Mouse (Mus musculus) heart, embryonic 11.5 days (tissue): ENCODE measurements around the gene Supt4a. TPM values are rescaled to one million over a fixed set of nuclear protein-coding genes. Genes with fewer than 3 reads are reported as not detected.
A peak's percentile ranks its signal among the peaks of the same experiment; 100 is the strongest.

Experiments used
- ATAC-seq: fragments of 200-750 bp; cut with Nextera tagmentation; replicated peaks from 2 replicates; pipeline ENCODE4 v1.8.0; 2017; ENCODE audit warnings: moderate library complexity; ENCODE audit not compliant: insufficient number of reproducible peaks, low FRiP score, low TSS enrichment
- H3K27ac ChIP-seq: fragments of 300-500 bp; sonication (generic); 2 replicates; pipeline ENCODE4 v1.5.1; 2014; ENCODE audit warnings: mild to moderate bottlenecking, low read depth, low read length
- H3K27me3 ChIP-seq: fragments of 300-500 bp; sonication (generic); 2 replicates; pipeline ENCODE4 v1.6.1; 2014; ENCODE audit warnings: mild to moderate bottlenecking, low read length, mixed read lengths; ENCODE audit not compliant: control insufficient read depth, insufficient read depth
- H3K36me3 ChIP-seq: fragments of 300-500 bp; sonication (generic); 2 replicates; pipeline ENCODE4 v1.6.1; 2014; ENCODE audit warnings: mild to moderate bottlenecking, low read length, moderate library complexity, mixed read lengths; ENCODE audit not compliant: control insufficient read depth, insufficient read depth
- H3K4me1 ChIP-seq: fragments of 300-500 bp; sonication (generic); 2 replicates; pipeline ENCODE4 v1.6.1; 2014; ENCODE audit warnings: low read length; ENCODE audit not compliant: control insufficient read depth, insufficient read depth
- H3K4me2 ChIP-seq: fragments of 300-500 bp; sonication (generic); 2 replicates; pipeline ENCODE4 v1.6.1; 2014; ENCODE audit warnings: mild to moderate bottlenecking, moderate library complexity
- H3K4me3 ChIP-seq: fragments of 300-500 bp; sonication (generic); 2 replicates; pipeline ENCODE4 v1.5.1; 2014; ENCODE audit warnings: low read depth, low read length
- H3K9ac ChIP-seq: fragments of 300-500 bp; sonication (generic); 2 replicates; pipeline ENCODE4 v1.6.1; 2014; ENCODE audit warnings: mild to moderate bottlenecking, low read depth, low read length, moderate library complexity
- H3K9me3 ChIP-seq: fragments of 300-500 bp; sonication (generic); replicated peaks from 2 replicates; pipeline ENCODE4 v1.6.1; 2016; ENCODE audit warnings: low read length; ENCODE audit not compliant: control insufficient read depth
- WGBS: fragments of 180-500 bp; shearing (Covaris S2); extraction: QIAGEN DNeasy Blood & Tissue Kit; methylation state at CpG from one replicate; pipeline ENCODE4 v1.1.7; 2014; ENCODE audit not compliant: insufficient replicate concordance; 5-methylcytosine and 5-hydroxymethylcytosine counted together
- polyA plus RNA-seq: library from polyadenylated mRNA; unstranded; fragments of >200 nt; fragmentation: Nextera tagmentation; extraction: Ambion mirVana; gene quantifications from 2 replicates; pipeline ENCODE4 v1.2.1, GENCODE M21; 2014

Gene Supt4a
- polyA plus RNA-seq: 114 and 120 TPM in 2 replicates

GRCm38 (mm10) chr11:87737175-87737740 lies at the start of gene Supt4a:
Gene Supt4a (plus strand): TSS chr11:87737552.
- H3K27me3 ChIP-seq: no peaks in the 10 kb centered on the region
- H3K4me2 ChIP-seq: peak within 1 kb of the TSS; percentile 77
- WGBS: under 1% methylated on average over 56 of the region's 57 CpGs
- H3K4me3 ChIP-seq: peak within 1 kb of the TSS; percentile 83
- H3K27ac ChIP-seq: peak within 1 kb of the TSS; percentile 82
- H3K4me1 ChIP-seq: peaks cover 11% of the 10 kb centered on the region; the same call in 1 of the 2 replicates
- ATAC-seq: peak; percentile 88
- no peaks in the 10 kb centered on the region for H3K9me3 ChIP-seq
- H3K9ac ChIP-seq: peak within 1 kb of the TSS; percentile 84
- 0 out of 2 replicates have a peak, but pooled peaks cover 2% of the 10 kb centered on the region for H3K36me3 ChIP-seq

- H3K4me3 ChIP-seq: no peak overlapping the region
- no peak overlapping the region for H3K9ac ChIP-seq
- H3K4me1 ChIP-seq: peaks cover 19% of the 10 kb centered on the region
- H3K36me3 ChIP-seq: no peaks in the 10 kb centered on the region
- no peaks in the 10 kb centered on the region for H3K27me3 ChIP-seq
- WGBS: 88% methylated on average over 11 of the region's 11 CpGs
- H3K9me3 ChIP-seq: no peaks in the 10 kb centered on the region
- H3K4me2 ChIP-seq: no peak overlapping the region
- H3K27ac ChIP-seq: no peak overlapping the region
- ATAC-seq: no peak
These were observed 48.7 kb upstream of the Supt4a start for GRCm38 (mm10) chr11:87688478-87689203.

GRCm38 (mm10) chr11:87689402-87689808 lies 47.9 kb upstream of the Supt4a start:
- ATAC-seq: no peak
- Histone ChIP-seq H3K36me3 (no peaks in the 10 kb centered on the region), H3K9me3 (no peaks in the 10 kb centered on the region), H3K4me2 (peak overlapping the region; percentile 30), H3K9ac (no peak overlapping the region), H3K27ac (peak overlapping the region; percentile 50; the same call in 1 of the 2 replicates), H3K27me3 (no peaks in the 10 kb centered on the region), H3K4me3 (no peak overlapping the region), H3K4me1 (peaks cover 19% of the 10 kb centered on the region)
- 15% methylated on average over 7 of the region's 7 CpGs for WGBS

- no peaks in the 10 kb centered on the region for H3K9me3 ChIP-seq
- H3K9ac ChIP-seq: no peak overlapping the region
- 59% methylated on average over 16 of the region's 16 CpGs for WGBS
- no peak overlapping the region for H3K4me3 ChIP-seq
- 0 out of 2 replicates have a peak, but pooled peaks have one; percentile 22 for ATAC-seq
- peak overlapping the region; percentile 7; the same call in 1 of the 2 replicates for H3K4me2 ChIP-seq
- peaks cover 19% of the 10 kb centered on the region for H3K4me1 ChIP-seq
- no peaks in the 10 kb centered on the region for H3K27me3 ChIP-seq
- peak overlapping the region; percentile 50; the same call in 1 of the 2 replicates for H3K27ac ChIP-seq
- no peaks in the 10 kb centered on the region for H3K36me3 ChIP-seq
These were observed 47.2 kb upstream of the Supt4a start for GRCm38 (mm10) chr11:87690054-87690740.

- Histone ChIP-seq H3K27me3 (no peaks in the 10 kb centered on the region), H3K36me3 (no peaks in the 10 kb centered on the region), H3K4me2 (no peak overlapping the region), H3K4me1 (no peaks in the 10 kb centered on the region), H3K27ac (no peak overlapping the region), H3K4me3 (no peak overlapping the region), H3K9ac (no peak overlapping the region), H3K9me3 (no peaks in the 10 kb centered on the region)
- WGBS: 65% methylated on average over 14 of the region's 14 CpGs
- no peak for ATAC-seq
These were observed 40.1 kb upstream of the Supt4a start for GRCm38 (mm10) chr11:87697131-87697682.

GRCm38 (mm10) chr11:87698126-87698525 lies 39.2 kb upstream of the Supt4a start:
- no peak overlapping the region for H3K9ac ChIP-seq
- no peaks in the 10 kb centered on the region for H3K36me3 ChIP-seq
- no peaks in the 10 kb centered on the region for H3K4me1 ChIP-seq
- no peak overlapping the region for H3K4me3 ChIP-seq
- H3K27me3 ChIP-seq: no peaks in the 10 kb centered on the region
- ATAC-seq: no peak
- no peak overlapping the region for H3K4me2 ChIP-seq
- 83% methylated on average over 4 of the region's 4 CpGs for WGBS
- H3K9me3 ChIP-seq: no peaks in the 10 kb centered on the region
- H3K27ac ChIP-seq: no peak overlapping the region

GRCm38 (mm10) chr11:87701108-87701507 lies 36.2 kb upstream of the Supt4a start:
- Histone ChIP-seq H3K4me1 (no peaks in the 10 kb centered on the region), H3K27me3 (no peaks in the 10 kb centered on the region), H3K27ac (no peak overlapping the region), H3K4me2 (no peak overlapping the region), H3K9ac (no peak overlapping the region), H3K4me3 (no peak overlapping the region), H3K36me3 (no peaks in the 10 kb centered on the region), H3K9me3 (no peaks in the 10 kb centered on the region)
- WGBS: 77% methylated on average over 6 of the region's 6 CpGs
- no peak for ATAC-seq

GRCm38 (mm10) chr11:87701877-87702620 lies 35.3 kb upstream of the Supt4a start:
- Histone ChIP-seq H3K27me3 (no peaks in the 10 kb centered on the region), H3K36me3 (no peaks in the 10 kb centered on the region), H3K9ac (no peak overlapping the region), H3K27ac (no peak overlapping the region), H3K4me1 (no peaks in the 10 kb centered on the region), H3K4me3 (no peak overlapping the region), H3K4me2 (no peak overlapping the region), H3K9me3 (no peaks in the 10 kb centered on the region)
- WGBS: 77% methylated on average over 14 of the region's 14 CpGs
- ATAC-seq: no peak
